ENCODE assay signal across 7 mouse cellular contexts in genomic region chr10:21995661-21996308, GRCm38 (mm10).
DNase-seq lines count a peak whose midpoint lies in the region; ATAC-seq lines count a peak whose summit lies in the region.

No protein-coding gene starts in this region.

- peaks cover 8% of the 10 kb centered on the region for H3K4me1 ChIP-seq in intestine, embryonic 15.5 days (replicated peaks)
- peaks cover 23% of the 10 kb centered on the region for H3K4me1 ChIP-seq in limb, embryonic 10.5 days
- H3K4me1 ChIP-seq in midbrain, embryonic 12.5 days, result peaks cover 17% of the 10 kb centered on the region

- H3K27me3 ChIP-seq in intestine, embryonic 15.5 days (replicated peaks), result 0 out of 2 replicates have a peak, but pooled peaks cover 4% of the 10 kb centered on the region
- H3K27me3 ChIP-seq in limb, embryonic 10.5 days (ENCODE audit: low read depth, poor library complexity, severe bottlenecking), result peaks cover 22% of the 10 kb centered on the region
- H3K27me3 ChIP-seq in midbrain, embryonic 12.5 days, result peaks cover 18% of the 10 kb centered on the region

- DNase-seq in cerebellum, postnatal 4 days (ENCODE audit: low spot score in 2 of 2), result peak; percentile 71 to 86
- DNase-seq in gastrocnemius, postnatal 14 days, result peak; percentile 78
- DNase-seq in limb, embryonic 10.5 days (ENCODE audit: low spot score), result peak; percentile 84
- DNase-seq in spleen, postnatal 10 days (ENCODE audit: low spot score in 2 of 2), result peak; percentile 71 to 90

- H3K9me3 ChIP-seq in intestine, embryonic 15.5 days, result no peaks in the 10 kb centered on the region
- H3K9me3 ChIP-seq in limb, embryonic 10.5 days (replicated peaks), result no peaks in the 10 kb centered on the region
- H3K9me3 ChIP-seq in midbrain, embryonic 12.5 days, result no peaks in the 10 kb centered on the region

- intact Hi-C loops in gastrocnemius, postnatal 14 days (cut with DNase I; ENCODE audit: low total_unique reads), result no loop called here

- H3K4me3 ChIP-seq in intestine, embryonic 15.5 days (replicated peaks), result peak overlapping the region; percentile 23
- H3K4me3 ChIP-seq in limb, embryonic 10.5 days, result no peak overlapping the region
- 0 out of 2 replicates have a peak overlapping the region, but pooled peaks have one; percentile 14 for H3K4me3 ChIP-seq in midbrain, embryonic 12.5 days

- no peaks in the 10 kb centered on the region for H3K36me3 ChIP-seq in intestine, embryonic 15.5 days
- H3K36me3 ChIP-seq in limb, embryonic 10.5 days, result 0 out of 2 replicates have a peak, but pooled peaks cover 3% of the 10 kb centered on the region
- 0 out of 2 replicates have a peak, but pooled peaks cover 6% of the 10 kb centered on the region for H3K36me3 ChIP-seq in midbrain, embryonic 12.5 days

- 54% methylated on average over 11 of the region's 11 CpGs for WGBS in intestine, embryonic 15.5 days
- 68% methylated on average over 11 of the region's 11 CpGs for WGBS in limb, embryonic 10.5 days
- 62% methylated on average over 11 of the region's 11 CpGs for WGBS in midbrain, embryonic 12.5 days

- H3K9ac ChIP-seq in intestine, embryonic 15.5 days, result 0 out of 2 replicates have a peak overlapping the region, but pooled peaks have one; percentile 13
- H3K9ac ChIP-seq in midbrain, embryonic 12.5 days (replicated peaks), result no peak overlapping the region

- peak; percentile 13 for ATAC-seq in activated CD4-positive, CD25-positive, alpha-beta regulatory T cell, adult 4 months
- no peak for ATAC-seq in intestine, embryonic 15.5 days
- ATAC-seq in midbrain, embryonic 12.5 days (ENCODE audit: low FRiP score, low read depth), result no peak

- H3K27ac ChIP-seq in intestine, embryonic 15.5 days, result no peak overlapping the region
- no peak overlapping the region for H3K27ac ChIP-seq in limb, embryonic 10.5 days
- no peak overlapping the region for H3K27ac ChIP-seq in midbrain, embryonic 12.5 days (replicated peaks)

- H3K4me2 ChIP-seq in intestine, embryonic 15.5 days (replicated peaks), result peak overlapping the region; percentile 49
- H3K4me2 ChIP-seq in midbrain, embryonic 12.5 days (replicated peaks), result peak overlapping the region; percentile 33
